Mouse (Mus musculus) frontal cortex, postnatal 10 days (tissue): ENCODE measurements at regions not wholly inside any gene's neighbourhood (a gene's known extent, or its start where the extent isn't known, plus 50 kb on each side); places are given as distances from the start of the nearest gene placed in this dataset.

Experiments
- DNase-seq, 2 experiments: peaks; one replicate each; pipeline ENCODE4 v3.0.0; 2022; ENCODE audit warnings: low spot score in 2 of 2, mixed read lengths in 1 of 2

DNA sequence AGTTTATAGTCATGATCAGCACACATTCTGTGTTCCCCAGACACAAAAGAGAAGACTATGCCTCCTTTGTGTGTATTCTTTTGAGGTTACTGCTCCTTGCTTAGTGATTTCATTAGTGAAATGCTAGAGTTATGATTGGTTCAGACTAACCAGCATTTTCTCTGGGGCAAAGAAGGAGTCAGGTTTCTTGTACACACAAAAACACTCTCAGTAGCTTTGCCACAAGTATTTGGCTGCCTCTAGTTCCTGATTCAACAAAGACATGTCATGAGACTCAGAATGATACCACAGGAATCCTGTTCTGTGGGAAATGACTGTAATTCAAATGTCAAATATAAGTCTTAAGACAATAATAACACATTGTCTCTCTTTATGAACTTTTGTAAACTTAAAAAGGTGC lies 86.9 kb downstream of the Alx1 start:
- no peak for DNase-seq

- no peak for DNase-seq
Measured at GRCm38 (mm10) chr10:102940823-102941519, 89.0 kb downstream of the Alx1 start.

GRCm38 (mm10) chr10:102931445-102931844 lies 98.6 kb downstream of the Alx1 start:
- no peak for DNase-seq

- DNase-seq, result no peak
Measured at GRCm38 (mm10) chr10:102928651-102929050, 101.4 kb downstream of the Alx1 start.

DNA sequence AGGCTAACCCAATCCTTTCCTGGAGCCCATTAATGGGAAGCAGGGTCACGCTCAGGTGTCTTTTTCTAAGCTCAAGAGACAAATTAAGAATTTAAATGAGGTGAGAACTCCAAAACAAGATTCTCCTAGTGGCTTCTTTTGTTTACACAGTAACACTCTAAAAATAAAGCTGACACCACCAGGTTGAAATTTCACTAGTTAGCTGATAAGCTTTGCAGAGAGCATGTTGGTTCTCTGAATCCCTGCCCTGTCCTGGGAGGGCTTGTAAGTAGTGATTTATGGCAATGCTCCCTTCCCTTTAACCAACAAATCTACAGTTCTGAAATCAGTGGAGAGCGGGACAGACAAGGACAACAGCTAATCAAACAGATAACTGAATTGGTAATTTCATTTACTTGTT lies 132.6 kb downstream of the Alx1 start:
- DNase-seq, result no peak

GRCm38 (mm10) chr10:102895952-102896351 lies 134.1 kb downstream of the Alx1 start:
- no peak for DNase-seq

DNA sequence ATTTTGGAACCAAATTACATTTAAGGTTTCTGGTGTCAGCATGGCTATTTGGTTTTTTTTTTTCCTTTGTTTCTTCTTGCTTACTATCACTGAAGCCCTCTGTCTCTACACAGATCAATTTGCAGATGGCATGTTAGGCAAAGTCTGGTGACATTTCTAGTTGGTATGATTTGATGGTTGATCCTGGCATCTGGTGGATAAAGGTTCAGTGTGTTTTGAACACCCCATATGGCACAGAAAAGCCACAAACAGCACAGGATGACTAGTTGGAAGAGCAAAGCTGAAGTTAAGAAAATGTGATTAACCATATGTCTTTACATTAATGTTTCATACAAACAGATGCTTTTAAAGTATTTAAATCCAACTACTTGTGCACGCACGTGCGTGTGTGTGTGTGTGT lies 137.6 kb downstream of the Alx1 start:
- no peak for DNase-seq

- DNase-seq, result no peak
Measured at GRCm38 (mm10) chr10:102889709-102890108, 140.3 kb downstream of the Alx1 start.

DNA sequence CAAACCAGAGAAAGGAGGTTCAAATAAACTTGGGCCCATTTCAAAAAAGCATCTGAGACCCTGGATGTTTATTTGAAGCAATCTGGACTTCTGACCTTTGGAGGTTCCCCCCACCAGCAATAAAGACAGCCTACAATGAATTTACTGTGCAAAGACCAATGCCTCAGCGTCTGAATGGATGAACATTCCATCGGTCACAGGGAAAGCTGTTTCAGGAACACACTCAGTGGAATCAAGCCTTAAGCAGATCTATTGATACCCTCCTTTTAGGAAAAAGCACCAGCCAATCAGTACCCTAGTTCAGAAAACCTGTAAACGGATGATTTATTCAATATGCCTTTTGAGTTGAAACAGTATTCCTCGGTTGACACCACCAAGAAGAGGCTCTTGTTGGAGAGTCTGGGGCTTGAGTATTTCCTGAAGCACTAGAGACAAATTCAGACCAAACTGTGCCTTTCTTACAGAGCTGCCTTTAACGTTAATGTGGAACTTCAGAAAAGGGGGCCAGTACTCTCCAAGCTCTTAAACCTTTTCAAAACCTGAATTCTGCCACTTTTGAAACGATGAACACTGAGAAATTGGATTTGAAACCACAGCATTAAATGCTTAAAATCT lies 148.1 kb downstream of the Alx1 start:
- DNase-seq, result no peak

DNA sequence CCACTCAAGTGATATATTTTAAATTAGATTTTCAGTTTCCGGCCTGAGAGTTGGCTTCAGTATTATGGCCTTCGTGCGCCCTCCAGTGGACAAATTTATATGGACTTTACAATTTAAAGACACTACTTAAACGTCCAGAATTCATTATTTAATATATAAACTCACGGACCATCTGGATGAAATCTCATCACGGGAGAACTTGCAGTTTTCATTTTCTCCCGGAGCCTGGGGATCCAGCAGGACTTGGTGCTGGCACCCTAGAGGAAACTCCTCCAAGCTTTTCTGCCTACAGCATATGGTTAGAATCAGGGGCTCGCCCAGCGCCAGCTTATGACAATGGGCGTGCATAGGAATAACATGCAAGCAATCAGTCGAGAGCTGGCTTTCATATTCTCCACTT lies 152.0 kb downstream of the Alx1 start:
- peak; percentile 4 to 6 for DNase-seq

DNA sequence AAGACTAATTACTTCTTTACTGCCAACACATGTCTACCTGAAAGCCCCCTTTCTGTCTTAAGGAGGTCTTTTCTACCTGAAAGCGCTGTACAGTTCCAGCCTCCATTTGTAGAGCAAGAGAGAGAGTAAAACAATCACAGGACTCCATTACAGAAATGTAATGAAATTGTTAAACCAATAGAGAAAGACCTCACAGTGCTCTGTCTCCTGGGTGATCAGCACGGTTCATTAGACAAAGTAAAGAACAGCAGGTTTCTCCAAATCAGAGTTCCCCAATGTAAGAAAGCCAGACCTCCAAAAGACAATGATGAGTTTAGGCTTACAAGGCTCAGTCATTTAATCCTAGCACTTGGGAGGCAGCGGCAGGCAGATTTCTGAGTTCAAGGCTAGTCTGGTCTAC lies 153.1 kb downstream of the Alx1 start:
- no peak for DNase-seq

DNA sequence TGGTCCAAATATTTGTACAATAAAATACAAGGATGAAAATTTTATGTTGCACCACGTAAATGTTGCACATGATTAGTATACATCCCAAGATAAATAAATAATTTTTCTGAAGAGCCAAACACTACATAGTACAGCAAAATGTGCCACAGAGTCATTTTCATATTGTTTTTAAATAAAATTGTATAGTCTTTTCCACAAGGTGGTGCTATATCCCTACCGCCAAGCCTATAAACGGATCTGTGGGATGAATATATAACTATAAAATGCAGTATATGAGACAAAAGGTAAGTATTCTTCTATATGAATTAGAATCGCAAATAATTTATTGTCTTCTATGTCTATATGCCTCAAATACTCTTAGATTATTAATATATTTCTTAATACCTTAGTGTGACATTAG lies 163.1 kb downstream of the Alx1 start:
- DNase-seq, result no peak

GRCm38 (mm10) chr10:102836567-102837224 lies 193.3 kb downstream of the Alx1 start:
- no peak for DNase-seq

DNA sequence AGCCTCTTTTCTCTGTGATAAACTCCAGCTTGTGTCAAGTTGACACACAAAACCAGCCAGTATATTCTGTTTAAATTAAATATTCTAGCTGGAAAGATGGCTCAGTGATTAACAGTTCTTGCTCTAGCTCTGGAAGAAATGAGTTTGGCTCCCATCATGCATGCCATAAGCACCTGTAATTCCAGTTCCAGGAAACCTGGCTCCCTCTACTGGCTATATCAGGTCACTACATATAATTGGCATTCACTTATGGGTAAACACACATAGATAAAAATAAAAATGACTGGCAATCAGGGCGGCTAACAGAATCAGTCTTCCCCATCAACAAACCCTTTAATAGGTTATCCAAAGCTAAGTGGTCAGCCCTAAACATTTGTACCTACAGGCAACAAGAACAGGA lies 194.2 kb downstream of the Alx1 start:
- DNase-seq, result no peak

DNA sequence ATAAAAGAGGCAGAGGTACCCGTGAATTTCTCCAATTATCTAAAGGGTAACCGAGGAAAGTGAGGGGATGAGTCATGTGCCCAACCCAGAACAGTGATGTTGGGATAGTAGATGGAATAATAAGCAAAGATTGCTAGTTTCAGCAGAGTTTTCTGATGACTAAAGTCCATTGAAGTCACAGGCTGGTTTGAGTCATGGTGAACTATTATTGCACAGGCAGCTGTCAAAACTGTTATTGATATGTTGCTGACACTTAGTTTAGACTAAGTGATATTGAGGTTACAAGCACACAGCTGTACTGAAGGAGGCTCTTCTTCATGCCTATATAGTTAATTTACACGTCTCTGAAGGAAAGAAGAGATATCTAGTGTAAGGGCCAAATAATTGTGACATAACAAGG lies 200.4 kb downstream of the Alx1 start:
- no peak for DNase-seq

DNA sequence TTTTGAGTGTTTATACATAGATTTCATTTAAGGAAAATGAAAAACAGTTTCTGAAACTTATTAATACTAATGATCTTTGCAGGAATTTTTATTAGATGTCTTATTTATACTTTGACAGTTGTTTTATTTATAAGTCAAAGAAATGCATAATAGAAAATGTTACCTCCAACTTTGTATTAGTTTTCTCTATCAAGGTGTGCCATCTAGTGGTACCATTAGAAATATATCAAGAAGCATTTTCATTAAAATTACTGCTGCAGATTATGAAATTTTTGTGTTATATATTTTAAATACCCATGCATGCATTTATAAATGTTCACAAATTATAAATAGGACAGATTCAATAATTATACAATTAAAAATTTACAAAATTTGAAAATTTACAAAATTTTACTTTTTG lies 206.6 kb downstream of the Alx1 start:
- no peak for DNase-seq

DNA sequence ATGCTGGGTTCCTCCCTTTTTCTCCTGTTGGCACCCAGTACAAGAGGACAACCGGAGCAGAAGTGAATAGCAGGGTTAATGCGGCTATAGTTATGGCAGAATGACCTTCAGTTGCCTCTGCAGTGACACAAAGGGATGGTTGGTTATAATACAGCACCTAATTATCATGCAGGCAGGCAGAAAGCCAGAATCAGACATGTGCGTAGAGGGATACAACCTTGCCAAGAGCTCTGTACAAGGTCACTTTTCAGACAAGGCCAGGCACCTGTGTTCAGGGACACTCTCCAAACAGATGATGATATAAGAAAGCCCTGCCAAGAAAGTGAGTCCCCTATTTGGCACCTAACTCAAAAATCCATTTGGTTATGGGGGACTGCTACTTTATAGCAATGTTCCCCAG lies 228.6 kb downstream of the Alx1 start:
- DNase-seq, result no peak

GRCm38 (mm10) chr10:102779243-102779642 lies 250.8 kb downstream of the Alx1 start:
- no peak for DNase-seq

- DNase-seq, result no peak
Measured at GRCm38 (mm10) chr10:102763696-102764095, 251.7 kb downstream of the Rassf9 start.

- DNase-seq, result no peak
Measured at GRCm38 (mm10) chr10:102762378-102762777, 250.4 kb downstream of the Rassf9 start.

GRCm38 (mm10) chr10:102735207-102735606 lies 223.2 kb downstream of the Rassf9 start:
- DNase-seq, result peak in 1 of 2 experiments; percentile 9

DNA sequence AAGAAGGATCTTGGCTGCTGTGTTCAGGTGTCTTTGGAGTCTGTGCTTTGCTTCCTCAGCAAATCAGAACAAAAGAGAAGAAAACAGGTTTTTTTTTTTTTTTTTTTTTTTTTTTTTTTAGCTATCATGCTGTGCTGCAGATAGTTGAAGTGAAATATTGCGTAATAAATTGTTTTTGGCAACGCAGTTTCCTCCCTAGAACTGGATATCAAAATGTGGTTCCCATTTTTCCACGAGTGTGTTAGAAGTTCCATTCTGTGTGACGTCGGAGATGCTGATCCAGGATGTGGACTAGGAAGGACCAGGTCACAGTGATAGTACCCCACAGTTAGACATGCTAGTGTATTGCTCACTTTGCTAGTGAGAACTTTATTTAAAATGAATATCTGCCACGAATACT lies 220.4 kb downstream of the Rassf9 start:
- no peak for DNase-seq

DNA sequence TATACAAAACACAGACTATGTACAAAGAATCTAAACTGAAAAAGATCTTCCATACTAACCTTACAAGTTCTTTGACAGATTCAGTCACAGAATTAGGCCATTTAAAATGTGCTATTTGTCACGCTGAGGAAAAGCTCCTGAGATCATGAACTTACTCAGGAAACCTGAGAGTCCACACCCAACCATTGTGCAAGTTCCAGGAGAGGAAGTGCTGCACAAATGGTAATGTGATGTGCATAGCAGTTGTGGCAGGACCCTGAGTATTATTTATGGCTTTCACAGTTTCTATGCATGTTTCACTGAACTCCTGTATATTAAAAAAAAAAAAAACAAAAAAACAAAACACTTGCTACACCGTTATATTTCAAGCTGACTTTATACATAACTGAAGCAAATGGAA lies 200.2 kb downstream of the Rassf9 start:
- no peak for DNase-seq
